Mouse (Mus musculus) midbrain, embryonic 12.5 days (tissue): Measurements from ENCODE around the gene Plin2. TPM values are rescaled to one million over a fixed set of nuclear protein-coding genes. Genes with fewer than 3 reads are reported as not detected.

ENCODE experiments used
- ATAC-seq: fragments of 200-750 bp; cut with Nextera tagmentation; 2 replicates; pipeline ENCODE4 v1.8.0; 2017; ENCODE audit warnings: low read depth, moderate TSS enrichment, moderate library complexity; ENCODE audit not compliant: low FRiP score
- H3K27ac ChIP-seq: fragments of 300-500 bp; sonication (generic); replicated peaks from 2 replicates; pipeline ENCODE4 v1.5.1; 2016; ENCODE audit warnings: mild to moderate bottlenecking
- H3K27me3 ChIP-seq: fragments of 300-500 bp; sonication (generic); 2 replicates; pipeline ENCODE4 v1.6.1; 2016; ENCODE audit warnings: mild to moderate bottlenecking
- H3K36me3 ChIP-seq: fragments of 300-500 bp; sonication (generic); 2 replicates; pipeline ENCODE4 v1.6.1; 2016
- H3K4me1 ChIP-seq: fragments of 300-500 bp; sonication (generic); 2 replicates; pipeline ENCODE4 v1.6.1; 2016
- H3K4me2 ChIP-seq: fragments of 300-500 bp; sonication (generic); replicated peaks from 2 replicates; pipeline ENCODE4 v1.6.1; 2016; ENCODE audit warnings: mild to moderate bottlenecking, moderate library complexity
- H3K4me3 ChIP-seq: fragments of 300-500 bp; sonication (generic); 2 replicates; pipeline ENCODE4 v1.5.1; 2016; ENCODE audit warnings: mild to moderate bottlenecking
- H3K9ac ChIP-seq: fragments of 300-500 bp; sonication (generic); replicated peaks from 2 replicates; pipeline ENCODE4 v1.6.1; 2016; ENCODE audit warnings: mild to moderate bottlenecking, moderate library complexity
- H3K9me3 ChIP-seq: fragments of 300-500 bp; sonication (generic); 2 replicates; pipeline ENCODE4 v1.6.1; 2016; ENCODE audit warnings: mild to moderate bottlenecking
- WGBS: fragments of 180-500 bp; shearing (Covaris S2); methylation state at CpG from one replicate; pipeline ENCODE4 v1.1.7; 2016; 5-methylcytosine and 5-hydroxymethylcytosine counted together
- polyA plus RNA-seq: library from polyadenylated mRNA; unstranded; fragments of >200 nt; fragmentation: Nextera tagmentation; extraction: Ambion mirVana; gene quantifications from 2 replicates; pipeline ENCODE4 v1.2.1, GENCODE M21; 2016

Gene Plin2
- 51.4 and 54.7 TPM in 2 replicates for polyA plus RNA-seq

DNA sequence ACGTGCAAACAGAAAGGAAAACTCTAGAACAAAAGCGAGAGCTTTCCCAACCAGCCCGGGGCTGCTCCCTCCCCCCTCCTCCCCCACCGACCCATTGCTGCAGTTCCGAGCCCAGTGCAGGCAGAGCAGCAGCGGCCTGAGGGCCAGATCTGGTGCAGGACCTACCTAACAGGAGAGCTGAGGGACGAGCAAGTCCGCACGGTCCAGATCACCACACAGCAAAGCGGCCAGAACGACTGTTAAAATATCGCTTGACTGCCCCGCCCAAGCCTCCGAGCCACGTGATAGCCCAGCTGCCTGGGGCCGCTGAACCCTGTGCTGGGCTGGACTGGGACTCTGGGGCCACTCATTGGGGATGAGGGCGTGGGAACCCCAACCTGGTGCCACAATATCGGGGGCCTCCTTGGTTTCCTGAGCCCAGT is at the start of gene Plin2:
TSS of gene Plin2 (minus strand) at position 281 of the 422 bp plus-strand sequence.
- H3K9me3 ChIP-seq, result no peaks in the 10 kb centered on the region
- peak; percentile 94 for ATAC-seq
- peak within 1 kb of the TSS; percentile 58 for H3K4me3 ChIP-seq
- H3K27ac ChIP-seq, result no peak within 1 kb of the TSS; the same call in 1 of the 2 replicates
- under 1% methylated on average over 18 of the region's 18 CpGs for WGBS
- peak within 1 kb of the TSS; percentile 75 for H3K4me2 ChIP-seq
- no peaks in the 10 kb centered on the region for H3K27me3 ChIP-seq
- H3K36me3 ChIP-seq, result peaks cover 20% of the 10 kb centered on the region; the same call in 1 of the 2 replicates
- peak within 1 kb of the TSS; percentile 60 for H3K9ac ChIP-seq
- peaks cover 15% of the 10 kb centered on the region for H3K4me1 ChIP-seq

DNA sequence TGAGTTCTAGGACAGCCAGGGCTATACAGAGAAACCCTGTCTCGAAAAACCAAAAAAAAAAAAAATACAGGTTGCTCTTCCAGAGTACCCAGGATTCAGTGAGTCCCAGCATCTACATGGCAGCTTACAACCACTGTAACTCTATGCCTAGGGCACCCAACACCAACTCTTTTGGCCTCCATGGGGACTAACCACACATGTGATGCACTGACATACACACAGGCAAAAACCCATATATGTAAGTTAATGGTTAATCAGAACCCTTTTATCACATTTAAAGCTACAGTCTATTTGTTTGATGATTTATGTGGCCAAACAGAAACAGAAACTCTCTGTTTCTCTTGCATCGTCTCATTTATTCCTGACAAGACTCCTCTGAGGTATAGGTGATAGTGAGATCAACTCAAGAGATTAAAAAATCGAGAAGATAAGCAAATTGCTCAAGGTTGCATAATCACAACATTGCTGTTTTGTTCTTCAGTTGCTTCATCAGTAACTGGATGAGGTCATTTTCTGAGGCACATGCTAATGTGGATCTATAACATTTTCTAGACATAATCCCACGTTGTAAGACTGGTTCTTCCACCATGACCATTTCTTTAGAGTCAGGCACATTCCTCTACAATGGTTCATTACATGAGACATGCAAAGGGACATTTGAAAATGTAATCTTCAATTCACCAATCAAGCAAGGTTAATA is 49.2 kb upstream of the Plin2 start:
- Histone ChIP-seq H3K4me2 (no peak overlapping the region), H3K9ac (no peak overlapping the region), H3K4me3 (no peak overlapping the region), H3K27ac (no peak overlapping the region), H3K36me3 (no peaks in the 10 kb centered on the region), H3K4me1 (no peaks in the 10 kb centered on the region), H3K27me3 (no peaks in the 10 kb centered on the region), H3K9me3 (no peaks in the 10 kb centered on the region)
- 80% methylated on average over 4 of the region's 4 CpGs for WGBS
- no peak for ATAC-seq

DNA sequence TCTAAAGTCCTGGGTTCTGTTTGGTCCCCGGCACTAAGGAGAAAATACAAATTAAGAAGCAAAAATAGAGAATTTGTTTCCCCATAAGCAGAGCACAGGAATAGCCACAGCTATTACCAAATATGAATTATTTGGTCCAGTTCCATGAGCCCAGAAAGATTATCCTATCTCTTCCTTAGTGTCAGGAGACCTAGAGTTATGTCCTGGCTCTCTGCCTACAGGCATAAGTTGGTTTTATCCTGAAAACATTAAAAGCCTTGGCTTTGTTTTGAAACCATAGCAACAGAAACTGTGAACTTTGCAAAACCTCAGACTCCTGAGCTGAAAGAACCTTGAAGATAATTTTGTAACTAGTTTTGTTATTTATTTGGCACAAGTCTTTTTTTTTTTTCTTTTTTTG is 47.3 kb upstream of the Plin2 start:
- Histone ChIP-seq H3K4me2 (no peak overlapping the region), H3K4me3 (no peak overlapping the region), H3K9ac (no peak overlapping the region), H3K36me3 (no peaks in the 10 kb centered on the region), H3K27ac (no peak overlapping the region), H3K27me3 (no peaks in the 10 kb centered on the region), H3K4me1 (no peaks in the 10 kb centered on the region), H3K9me3 (no peaks in the 10 kb centered on the region)
- no peak for ATAC-seq
- WGBS, result 100% methylated on average over 1 of the region's 1 CpGs

DNA sequence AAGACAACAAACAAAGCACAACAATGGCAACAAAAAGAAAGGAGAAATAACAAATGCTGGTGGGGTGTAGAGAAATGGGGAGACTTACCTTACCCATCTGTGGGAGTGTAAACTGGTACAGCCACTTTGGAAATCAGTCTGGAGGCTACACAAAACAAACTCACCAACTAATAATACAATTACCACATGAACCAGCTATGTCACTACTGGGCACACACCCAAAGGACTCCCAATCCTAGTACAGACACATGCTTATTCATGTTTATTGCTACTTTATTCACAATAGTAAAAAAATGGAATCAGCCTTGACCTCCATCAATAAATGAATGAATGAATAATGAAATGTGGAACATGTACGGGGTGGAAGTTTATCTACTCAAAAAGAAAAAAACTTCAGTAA is 45.5 kb upstream of the Plin2 start:
- WGBS, result 93% methylated on average over 1 of the region's 1 CpGs
- no peaks in the 10 kb centered on the region for H3K9me3 ChIP-seq
- H3K9ac ChIP-seq, result no peak overlapping the region
- no peaks in the 10 kb centered on the region for H3K4me1 ChIP-seq
- H3K27me3 ChIP-seq, result no peaks in the 10 kb centered on the region
- no peak overlapping the region for H3K4me3 ChIP-seq
- ATAC-seq, result no peak
- H3K4me2 ChIP-seq, result no peak overlapping the region
- no peaks in the 10 kb centered on the region for H3K36me3 ChIP-seq
- no peak overlapping the region for H3K27ac ChIP-seq

DNA sequence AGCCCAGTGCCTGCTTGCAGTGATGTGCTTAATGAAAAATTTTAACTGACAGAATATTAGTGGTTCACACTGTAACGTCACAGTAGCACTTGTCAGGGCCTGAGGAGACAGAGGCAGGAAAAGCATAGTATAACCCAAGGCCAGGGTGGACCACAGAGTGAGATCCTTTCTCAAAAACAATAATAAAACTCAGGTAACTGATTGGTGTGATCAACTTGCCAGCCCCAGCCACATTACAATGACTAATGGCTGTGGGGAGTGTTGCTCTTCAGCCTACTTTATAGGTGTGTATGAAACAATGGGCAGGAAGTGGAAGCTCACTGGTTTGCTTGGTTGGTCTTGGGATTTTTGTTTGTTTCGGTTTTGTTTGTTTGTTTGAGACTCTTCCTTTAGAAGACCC is 43.7 kb upstream of the Plin2 start:
- Histone ChIP-seq H3K4me1 (no peaks in the 10 kb centered on the region), H3K4me3 (no peak overlapping the region), H3K36me3 (no peaks in the 10 kb centered on the region), H3K4me2 (no peak overlapping the region), H3K27ac (no peak overlapping the region), H3K27me3 (no peaks in the 10 kb centered on the region), H3K9ac (no peak overlapping the region), H3K9me3 (no peaks in the 10 kb centered on the region)
- no peak for ATAC-seq
- WGBS, result 86% methylated on average over 2 of the region's 2 CpGs

DNA sequence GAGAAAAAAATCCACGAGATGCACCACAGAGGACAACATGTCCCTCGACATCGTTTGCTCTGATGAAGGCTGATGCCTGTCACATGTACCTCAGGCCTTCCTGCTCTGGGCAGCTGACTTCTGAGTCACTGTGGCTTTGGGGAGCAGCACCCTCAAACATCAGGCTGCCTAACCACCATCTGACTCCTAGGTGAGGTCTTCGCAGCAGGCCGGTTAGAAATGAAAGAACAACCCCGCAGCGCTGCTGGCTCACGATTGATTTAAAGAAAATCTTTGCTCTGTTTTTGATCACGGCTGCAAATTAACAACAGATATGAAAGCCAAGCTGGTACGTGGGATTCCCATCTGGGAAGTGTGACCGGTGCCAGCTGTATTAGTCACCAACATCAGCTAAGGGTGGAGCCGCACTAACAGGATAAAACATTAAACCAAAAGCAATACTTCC is 42.9 kb upstream of the Plin2 start:
- WGBS, result 87% methylated on average over 12 of the region's 12 CpGs

DNA sequence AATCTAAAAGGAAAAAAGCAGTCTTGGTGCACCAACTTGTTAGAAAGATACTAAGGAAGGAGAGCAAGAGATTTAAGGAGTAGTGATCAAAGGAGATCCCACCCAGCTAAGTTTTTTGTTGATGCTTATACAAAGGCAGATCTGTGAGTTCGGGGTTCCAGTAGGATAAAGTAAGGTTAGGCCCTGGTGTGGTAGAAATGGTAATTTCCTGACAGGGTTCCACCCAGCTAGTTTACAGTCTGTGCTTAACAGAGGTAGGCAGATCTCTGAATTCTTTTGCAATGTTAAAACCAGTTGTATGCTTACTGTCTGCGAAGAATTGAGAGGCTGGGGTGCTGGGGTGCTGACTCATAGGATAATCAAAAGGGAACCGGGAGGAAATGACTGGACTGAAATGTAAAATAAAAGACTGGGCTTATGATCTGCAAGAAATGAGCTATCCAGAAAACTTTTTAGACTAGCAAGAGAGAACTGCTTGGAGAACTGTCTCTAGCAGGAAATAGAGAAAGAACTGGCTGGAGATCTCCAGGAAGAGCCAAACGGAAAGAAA is 40.9 kb upstream of the Plin2 start:
- no peaks in the 10 kb centered on the region for H3K9me3 ChIP-seq
- no peak for ATAC-seq

More for the DNA sequence above, 42.9 kb upstream of the Plin2 start:
- H3K9ac ChIP-seq, result no peak overlapping the region
- no peaks in the 10 kb centered on the region for H3K36me3 ChIP-seq
- no peak overlapping the region for H3K4me3 ChIP-seq
- no peaks in the 10 kb centered on the region for H3K4me1 ChIP-seq
- no peak overlapping the region for H3K27ac ChIP-seq
- H3K4me2 ChIP-seq, result no peak overlapping the region
- ATAC-seq, result no peak
- H3K27me3 ChIP-seq, result no peaks in the 10 kb centered on the region
- H3K9me3 ChIP-seq, result no peaks in the 10 kb centered on the region

DNA sequence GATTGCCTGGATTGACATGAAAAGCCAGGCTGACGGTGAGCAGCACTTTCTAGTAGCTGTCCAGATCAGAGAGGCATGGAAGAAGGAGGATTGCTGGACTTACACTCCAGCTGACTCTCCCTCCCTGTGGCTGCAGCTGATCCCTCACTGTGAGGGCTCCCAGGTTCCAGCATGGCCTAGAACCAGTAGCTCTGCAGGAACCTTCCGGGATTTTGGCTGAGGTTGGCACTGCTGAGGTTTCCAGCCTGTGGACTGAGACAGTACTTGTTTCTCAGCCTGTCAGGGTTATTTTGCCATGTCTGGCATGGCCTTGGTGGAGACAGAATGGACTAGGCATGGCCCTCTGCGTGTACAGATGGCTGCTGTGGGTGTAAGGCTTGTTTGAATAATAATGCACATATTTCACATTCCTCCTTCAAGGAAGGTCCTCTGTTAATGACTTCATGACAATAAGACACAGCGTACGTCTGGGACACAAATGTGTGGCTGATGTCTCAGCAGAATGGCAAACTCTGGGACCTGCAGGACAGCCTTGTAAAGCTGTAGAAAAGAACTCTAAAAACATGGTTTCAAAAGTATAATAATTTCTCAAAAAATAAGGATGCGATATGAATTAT is 40.3 kb upstream of the Plin2 start:
- H3K4me1 ChIP-seq, result no peaks in the 10 kb centered on the region
- H3K9me3 ChIP-seq, result no peaks in the 10 kb centered on the region
- 73% methylated on average over 6 of the region's 6 CpGs for WGBS
- no peak for ATAC-seq
- no peak overlapping the region for H3K4me2 ChIP-seq
- no peak overlapping the region for H3K9ac ChIP-seq
- H3K27me3 ChIP-seq, result no peaks in the 10 kb centered on the region
- no peak overlapping the region for H3K27ac ChIP-seq
- H3K36me3 ChIP-seq, result no peaks in the 10 kb centered on the region
- H3K4me3 ChIP-seq, result no peak overlapping the region

More for the DNA sequence above, 40.9 kb upstream of the Plin2 start:
- H3K9ac ChIP-seq, result no peak overlapping the region
- no peak overlapping the region for H3K4me2 ChIP-seq
- no peaks in the 10 kb centered on the region for H3K27me3 ChIP-seq
- H3K27ac ChIP-seq, result no peak overlapping the region
- no peaks in the 10 kb centered on the region for H3K4me1 ChIP-seq
- H3K4me3 ChIP-seq, result no peak overlapping the region
- 76% methylated on average over 4 of the region's 4 CpGs for WGBS
- no peaks in the 10 kb centered on the region for H3K36me3 ChIP-seq

DNA sequence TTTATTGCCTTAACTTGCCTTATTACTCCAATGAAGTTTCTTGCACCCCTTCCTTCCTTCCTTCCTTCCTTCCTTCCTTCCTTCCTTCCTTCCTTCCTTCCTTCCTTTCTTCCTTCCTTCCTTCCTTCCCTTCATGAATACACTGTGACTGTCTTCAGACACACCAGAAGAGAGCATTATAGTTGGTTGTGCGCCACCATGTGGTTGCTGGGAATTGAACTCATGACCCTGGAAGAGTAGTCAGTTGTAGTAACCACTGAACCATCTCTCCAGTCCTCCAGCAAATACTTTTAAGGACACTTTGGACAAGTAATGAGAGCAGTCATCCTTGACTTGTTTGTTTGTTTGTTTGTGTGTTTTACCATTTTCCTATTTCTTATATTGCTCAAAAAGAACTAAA is 38.9 kb upstream of the Plin2 start:
- Histone ChIP-seq H3K36me3 (no peaks in the 10 kb centered on the region), H3K9me3 (no peaks in the 10 kb centered on the region), H3K27ac (no peak overlapping the region), H3K4me2 (no peak overlapping the region), H3K4me1 (no peaks in the 10 kb centered on the region), H3K9ac (no peak overlapping the region), H3K27me3 (no peaks in the 10 kb centered on the region), H3K4me3 (no peak overlapping the region)
- no peak for ATAC-seq
- 24% methylated on average over 1 of the region's 1 CpGs for whole genome bisulfite sequencing

DNA sequence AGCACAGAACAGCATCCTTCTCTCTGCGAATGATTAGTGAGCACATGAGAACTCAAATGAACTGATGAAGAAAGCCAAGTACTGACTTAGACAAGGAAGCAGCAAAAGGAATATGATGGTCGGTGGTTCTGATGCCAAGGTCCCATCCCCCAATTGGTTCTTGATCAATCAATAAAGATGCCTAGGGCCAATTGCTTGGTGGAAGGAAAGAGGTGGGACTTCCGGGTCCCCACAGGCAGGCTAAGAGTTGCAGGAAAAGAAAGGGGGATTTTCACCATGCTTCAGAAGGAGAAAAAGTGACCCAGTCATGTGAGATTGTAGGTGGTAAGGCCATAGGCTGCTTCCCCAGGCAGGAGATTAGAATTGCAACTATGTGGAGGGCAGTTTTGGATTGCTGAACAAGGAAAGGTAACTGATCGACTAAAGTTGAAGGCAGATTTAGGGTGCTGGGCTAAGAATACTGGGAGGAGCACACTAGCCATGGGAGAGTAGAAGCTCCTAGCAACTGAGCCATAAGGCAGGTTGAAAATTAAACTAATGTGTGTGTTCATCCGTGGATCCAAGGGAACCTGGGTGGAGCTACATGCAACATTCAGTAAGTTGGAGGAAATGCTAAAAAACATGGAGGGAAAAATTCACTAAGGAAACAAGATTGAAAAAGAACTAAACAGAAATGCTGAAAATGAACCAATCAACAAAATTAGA is 29.5 kb upstream of the Plin2 start:
- Histone ChIP-seq H3K4me2 (no peak overlapping the region), H3K9me3 (no peaks in the 10 kb centered on the region), H3K36me3 (no peaks in the 10 kb centered on the region), H3K4me1 (no peaks in the 10 kb centered on the region), H3K27ac (no peak overlapping the region), H3K27me3 (no peaks in the 10 kb centered on the region), H3K9ac (no peak overlapping the region), H3K4me3 (no peak overlapping the region)
- 72% methylated on average over 5 of the region's 5 CpGs for WGBS
- no peak for ATAC-seq

DNA sequence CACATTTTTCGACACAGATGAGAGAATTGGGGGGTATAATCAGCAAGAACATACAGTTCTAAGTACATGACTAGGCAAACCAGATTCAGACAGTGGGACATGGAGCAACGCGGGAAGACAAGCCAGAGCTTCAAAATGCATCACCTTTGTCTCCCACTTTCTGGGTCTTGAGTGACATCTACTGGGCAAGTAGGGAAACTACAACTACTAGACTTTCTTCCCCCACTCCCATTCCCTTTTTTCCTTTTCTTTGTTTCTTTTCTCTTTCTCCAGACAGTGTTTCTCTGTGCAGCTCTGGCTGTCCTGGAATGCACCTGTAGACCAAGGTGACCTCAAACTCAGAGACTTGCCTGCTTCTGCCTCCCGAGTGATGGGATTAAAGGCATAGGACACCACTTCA is 27.0 kb upstream of the Plin2 start:
- no peak overlapping the region for H3K27ac ChIP-seq
- no peak overlapping the region for H3K4me3 ChIP-seq
- WGBS, result 8% methylated on average over 4 of the region's 4 CpGs
- H3K36me3 ChIP-seq, result no peaks in the 10 kb centered on the region
- H3K27me3 ChIP-seq, result no peaks in the 10 kb centered on the region
- H3K9ac ChIP-seq, result no peak overlapping the region
- ATAC-seq, result peak; percentile 86
- no peak overlapping the region for H3K4me2 ChIP-seq
- H3K4me1 ChIP-seq, result no peaks in the 10 kb centered on the region
- no peaks in the 10 kb centered on the region for H3K9me3 ChIP-seq

DNA sequence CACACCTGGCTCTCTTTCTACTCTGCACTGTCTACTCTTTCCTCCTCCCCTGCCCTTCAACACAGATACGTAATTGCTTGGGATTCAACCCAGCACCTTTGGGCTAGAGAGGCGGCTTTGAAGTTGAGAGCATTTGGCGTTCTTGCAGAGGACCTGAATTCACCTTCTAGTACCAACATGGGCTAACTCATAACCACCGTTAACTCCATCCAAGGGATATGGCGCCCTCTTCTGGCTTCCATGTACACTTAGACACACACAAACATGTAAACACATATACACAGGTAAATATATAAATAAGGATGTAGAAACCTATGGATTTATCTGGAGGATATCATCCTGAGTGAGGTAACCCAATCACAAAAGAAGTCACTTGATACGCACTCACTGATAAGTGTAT is 25.2 kb upstream of the Plin2 start:
- H3K4me3 ChIP-seq, result no peak overlapping the region
- H3K36me3 ChIP-seq, result no peaks in the 10 kb centered on the region
- no peak for ATAC-seq
- no peaks in the 10 kb centered on the region for H3K4me1 ChIP-seq
- H3K27me3 ChIP-seq, result no peaks in the 10 kb centered on the region
- WGBS, result 57% methylated on average over 6 of the region's 6 CpGs
- no peak overlapping the region for H3K9ac ChIP-seq
- no peaks in the 10 kb centered on the region for H3K9me3 ChIP-seq
- no peak overlapping the region for H3K27ac ChIP-seq
- no peak overlapping the region for H3K4me2 ChIP-seq
